Mouse (Mus musculus) midbrain, embryonic 11.5 days (tissue): Measurements from ENCODE around the gene Ostn. TPM values are rescaled to one million over a fixed set of nuclear protein-coding genes. Genes with fewer than 3 reads are reported as not detected.

Source experiments
- ATAC-seq: fragments of 200-750 bp; cut with Nextera tagmentation; 2 replicates; pipeline ENCODE4 v1.8.0; 2017; ENCODE audit warnings: moderate TSS enrichment, moderate library complexity; ENCODE audit not compliant: low FRiP score
- DNase-seq: peaks from one replicate; pipeline ENCODE4 v3.0.0; 2015; ENCODE audit warnings: low spot score; ENCODE audit errors: missing footprints
- H3K27ac ChIP-seq: fragments of 300-500 bp; sonication (generic); 2 replicates; pipeline ENCODE4 v1.5.1; 2014; ENCODE audit warnings: low read depth, low read length
- H3K27me3 ChIP-seq: fragments of 300-500 bp; sonication (generic); 2 replicates; pipeline ENCODE4 v1.6.1; 2014; ENCODE audit warnings: mild to moderate bottlenecking, low read length, moderate library complexity, mixed read lengths; ENCODE audit not compliant: control insufficient read depth, insufficient read depth
- H3K36me3 ChIP-seq: fragments of 300-500 bp; sonication (generic); 2 replicates; pipeline ENCODE4 v1.6.1; 2014; ENCODE audit warnings: mild to moderate bottlenecking, low read length, moderate library complexity, mixed read lengths; ENCODE audit not compliant: control insufficient read depth, insufficient read depth
- H3K4me1 ChIP-seq: fragments of 300-500 bp; sonication (generic); 2 replicates; pipeline ENCODE4 v1.6.1; 2014; ENCODE audit warnings: low read length; ENCODE audit not compliant: control insufficient read depth, insufficient read depth
- H3K4me2 ChIP-seq: fragments of 300-500 bp; sonication (generic); 2 replicates; pipeline ENCODE4 v1.6.1; 2014; ENCODE audit warnings: mild to moderate bottlenecking, moderate library complexity
- H3K4me3 ChIP-seq: fragments of 300-500 bp; sonication (generic); 2 replicates; pipeline ENCODE4 v1.5.1; 2014; ENCODE audit warnings: low read depth, low read length
- H3K9ac ChIP-seq: fragments of 300-500 bp; sonication (generic); 2 replicates; pipeline ENCODE4 v1.6.1; 2014; ENCODE audit warnings: low read length
- H3K9me3 ChIP-seq: fragments of 300-500 bp; sonication (generic); 2 replicates; pipeline ENCODE4 v1.6.1; 2016; ENCODE audit warnings: low read length; ENCODE audit not compliant: control insufficient read depth
- WGBS: fragments of 180-500 bp; shearing (Covaris S2); extraction: QIAGEN DNeasy Blood & Tissue Kit; methylation state at CpG from one replicate; pipeline ENCODE4 v1.1.7; 2014; 5-methylcytosine and 5-hydroxymethylcytosine counted together
- polyA plus RNA-seq: library from polyadenylated mRNA; unstranded; fragments of >200 nt; fragmentation: Nextera tagmentation; extraction: Ambion mirVana; gene quantifications from 2 replicates; pipeline ENCODE4 v1.2.1, GENCODE M21; 2014

The Ostn gene
- polyA plus RNA-seq, 1 experiment from 2014 or later: not detected

DNA sequence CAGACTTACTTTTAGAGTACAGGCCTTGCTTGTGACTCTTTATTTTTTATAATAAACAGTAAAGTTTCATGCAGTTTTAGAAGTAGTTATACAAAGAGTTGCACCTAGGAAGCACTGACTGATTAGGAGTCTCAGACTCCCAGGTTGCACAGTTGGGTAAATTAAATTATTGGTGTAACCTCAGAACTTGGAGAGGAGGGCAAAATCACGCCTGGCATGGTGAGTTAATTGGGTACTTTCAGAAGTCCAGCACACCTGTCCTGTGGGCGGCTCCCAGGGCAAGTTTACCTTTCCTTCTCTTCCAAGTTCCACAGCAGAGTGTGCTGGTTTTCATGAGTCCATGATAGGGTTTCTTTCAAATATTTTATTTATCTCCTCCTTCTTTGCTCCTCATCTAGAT is 84.6 kb downstream of the Ostn start:
- H3K4me3 ChIP-seq: no peak overlapping the region
- H3K9me3 ChIP-seq: no peaks in the 10 kb centered on the region; the same call in 1 of the 2 replicates
- H3K27ac ChIP-seq: no peak overlapping the region
- H3K27me3 ChIP-seq: no peaks in the 10 kb centered on the region
- H3K4me1 ChIP-seq: peaks cover 13% of the 10 kb centered on the region
- ATAC-seq: no peak
- no peak overlapping the region for H3K9ac ChIP-seq
- WGBS: 84% methylated on average over 2 of the region's 2 CpGs
- DNase-seq: no peak
- no peak overlapping the region for H3K4me2 ChIP-seq
- H3K36me3 ChIP-seq: no peaks in the 10 kb centered on the region

DNA sequence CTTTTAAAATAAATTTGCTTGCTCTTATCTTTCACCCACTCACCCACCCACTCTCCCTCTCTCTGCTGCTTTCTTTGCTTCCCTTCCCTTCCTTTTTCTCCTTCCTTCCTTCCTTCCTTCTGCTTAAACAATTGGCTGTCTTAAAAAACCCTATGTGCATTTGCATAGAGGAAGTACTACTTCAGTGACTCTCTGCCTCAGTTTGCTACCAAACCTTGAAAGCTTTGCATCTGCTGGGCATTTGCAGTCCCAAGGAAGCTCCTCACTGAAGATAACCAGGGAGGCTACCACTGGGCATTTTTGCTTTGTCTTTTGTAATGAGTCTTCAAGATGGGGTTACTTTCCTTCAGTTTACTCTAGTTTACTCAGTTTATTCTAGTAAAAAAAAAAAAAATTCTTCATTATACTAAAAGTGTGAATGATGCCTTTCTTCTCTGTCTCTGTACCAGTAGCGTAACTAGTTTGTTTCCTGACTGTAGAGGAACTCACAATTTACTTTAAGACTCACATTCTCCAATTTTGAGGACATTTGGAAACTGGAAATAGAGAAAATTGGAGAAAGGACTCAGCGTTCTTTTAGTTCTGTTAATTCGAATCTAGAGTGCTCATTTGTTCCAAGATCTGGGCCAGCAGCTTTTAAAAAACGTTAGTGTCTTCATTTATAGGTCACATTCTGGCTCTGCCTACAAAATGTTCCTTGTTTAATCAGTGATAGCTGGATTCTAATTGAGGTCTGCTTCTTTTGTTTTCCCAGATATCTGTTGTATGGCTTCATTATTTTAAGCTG is 88.2 kb downstream of the Ostn start:
- no peaks in the 10 kb centered on the region; the same call in 1 of the 2 replicates for H3K9me3 ChIP-seq
- H3K27ac ChIP-seq: no peak overlapping the region
- no peaks in the 10 kb centered on the region for H3K36me3 ChIP-seq
- ATAC-seq (no peak), DNase-seq (no peak)
- H3K4me1 ChIP-seq: peaks cover 1% of the 10 kb centered on the region; the same call in 1 of the 2 replicates
- 91% methylated on average over 4 of the region's 4 CpGs for WGBS
- H3K4me3 ChIP-seq: no peak overlapping the region
- no peaks in the 10 kb centered on the region for H3K27me3 ChIP-seq
- H3K4me2 ChIP-seq: no peak overlapping the region
- no peak overlapping the region for H3K9ac ChIP-seq

DNA sequence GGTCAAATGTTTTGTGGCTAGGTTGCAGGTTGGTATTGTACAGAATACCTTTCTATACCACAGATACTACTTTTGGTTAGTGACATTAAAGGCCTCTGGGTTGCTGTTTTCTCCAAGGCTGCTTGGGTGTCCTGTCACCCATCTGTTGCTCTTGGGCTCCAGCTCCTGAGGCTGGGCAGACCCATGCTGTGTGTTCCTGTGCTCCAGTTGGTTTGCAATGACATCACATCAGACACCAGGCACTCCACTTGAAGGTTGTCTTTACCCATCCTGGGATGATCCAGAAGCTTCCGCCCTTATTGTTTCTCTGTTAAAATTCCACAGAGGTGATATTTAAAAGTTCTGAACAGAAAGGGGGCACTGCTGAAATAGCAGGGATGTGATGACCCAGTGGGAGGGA is 89.7 kb downstream of the Ostn start:
- ATAC-seq (no peak), DNase-seq (no peak)
- H3K27ac ChIP-seq: no peak overlapping the region
- H3K27me3 ChIP-seq: no peaks in the 10 kb centered on the region
- no peaks in the 10 kb centered on the region for H3K4me1 ChIP-seq
- no peak overlapping the region for H3K9ac ChIP-seq
- 100% methylated on average over 1 of the region's 1 CpGs for WGBS
- H3K4me3 ChIP-seq: no peak overlapping the region
- H3K4me2 ChIP-seq: no peak overlapping the region
- H3K9me3 ChIP-seq: no peaks in the 10 kb centered on the region; the same call in 1 of the 2 replicates
- no peaks in the 10 kb centered on the region for H3K36me3 ChIP-seq

DNA sequence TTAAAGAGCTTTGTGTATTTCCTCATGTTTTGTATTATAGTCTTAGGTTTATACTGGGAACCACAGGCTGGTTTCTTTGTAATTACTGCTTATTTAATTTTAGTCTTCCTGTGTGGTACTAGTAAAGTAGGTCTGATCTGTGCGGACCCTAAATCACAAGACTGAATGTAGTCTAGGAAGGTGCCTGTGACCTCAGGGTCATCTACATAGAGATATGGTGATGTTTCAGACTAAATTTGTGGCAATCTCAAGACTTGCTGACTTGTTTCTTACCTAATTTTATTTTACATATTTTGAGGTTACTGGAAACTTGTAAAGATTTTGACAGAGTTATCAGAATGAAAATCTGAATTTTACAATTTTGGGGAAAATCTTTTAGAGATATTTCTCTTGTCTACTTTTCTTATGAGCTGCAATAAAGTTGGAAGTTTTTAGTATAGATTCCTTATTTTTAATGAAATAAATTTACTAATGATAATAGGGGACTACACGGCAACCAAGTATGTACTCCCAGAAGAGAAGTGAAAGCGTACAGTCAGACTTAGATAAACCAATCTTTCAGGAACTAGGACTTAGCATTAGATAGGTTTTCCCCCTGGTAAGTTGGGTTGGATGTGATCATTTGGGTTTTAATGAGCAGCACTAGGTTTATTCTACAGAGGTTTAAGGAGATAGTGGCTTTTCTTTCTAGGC is 91.9 kb downstream of the Ostn start:
- no peak overlapping the region for H3K9ac ChIP-seq
- no peaks in the 10 kb centered on the region for H3K4me1 ChIP-seq
- H3K27ac ChIP-seq: no peak overlapping the region
- no peaks in the 10 kb centered on the region for H3K36me3 ChIP-seq
- ATAC-seq: no peak
- no peaks in the 10 kb centered on the region; the same call in 1 of the 2 replicates for H3K9me3 ChIP-seq
- no peak overlapping the region for H3K4me2 ChIP-seq
- H3K27me3 ChIP-seq: no peaks in the 10 kb centered on the region
- no peak overlapping the region for H3K4me3 ChIP-seq
- WGBS: 92% methylated on average over 3 of the region's 3 CpGs
- no peak for DNase-seq

DNA sequence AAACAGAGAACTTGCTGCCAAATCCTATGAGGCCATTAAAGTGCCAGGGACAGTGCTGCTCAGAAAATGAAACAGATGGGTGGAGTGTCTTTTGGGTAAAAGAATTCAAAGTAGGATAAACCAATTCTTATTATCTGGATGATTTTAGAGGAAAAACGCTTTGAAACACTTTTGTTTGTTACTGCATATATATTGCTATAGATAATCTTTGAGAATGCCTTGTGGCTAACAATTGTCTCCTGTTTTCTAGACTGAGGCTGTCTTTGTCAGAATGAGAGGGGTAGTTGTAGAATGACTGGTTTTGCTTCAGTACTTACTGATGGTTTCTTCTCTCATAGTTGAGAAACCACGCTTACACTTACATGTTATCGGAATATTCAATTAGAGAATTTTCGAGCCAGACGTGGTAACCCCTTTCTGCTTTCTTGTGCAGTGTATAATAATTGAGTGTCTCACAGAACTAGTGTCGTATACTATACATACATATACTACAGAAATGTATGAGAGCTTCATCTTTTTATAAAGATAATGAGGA is 92.5 kb downstream of the Ostn start:
- 97% methylated on average over 6 of the region's 6 CpGs for WGBS
- H3K9ac ChIP-seq: no peak overlapping the region
- no peaks in the 10 kb centered on the region for H3K4me1 ChIP-seq
- H3K4me3 ChIP-seq: no peak overlapping the region
- H3K27me3 ChIP-seq: no peaks in the 10 kb centered on the region
- DNase-seq (no peak), ATAC-seq (no peak)
- no peaks in the 10 kb centered on the region; the same call in 1 of the 2 replicates for H3K9me3 ChIP-seq
- no peak overlapping the region for H3K4me2 ChIP-seq
- no peak overlapping the region for H3K27ac ChIP-seq
- no peaks in the 10 kb centered on the region for H3K36me3 ChIP-seq

Other genes with a start within 250 kb of the Ostn start
- not detected in 2 replicates for gene Uts2b, start 62.8 kb downstream of the Ostn start, polyA plus RNA-seq
- gene Ccdc50, start 81.4 kb downstream of the Ostn start, polyA plus RNA-seq: 74.9 and 77.1 TPM in 2 replicates